In genomic region chr15:59795717-59796116, GRCm38 (mm10) we compare ENCODE assay signal across 9 mouse cellular contexts.
A peak's percentile ranks its signal among the peaks of the same experiment; 100 is the strongest.
DNase-seq lines count a peak whose midpoint lies in the region; ATAC-seq lines count a peak whose summit lies in the region.
"Had no signal": no experiment of that assay in that cellular context is flagged by ENCODE, and none has a peak within 500 bp of the region (broad histone marks: within the 10 kb centered on the region; RNA-seq: fewer than 3 reads in every experiment).

No protein-coding gene starts in this region.

- H3K36me3 ChIP-seq in embryonic facial prominence, embryonic 10.5 days (replicated peaks), result no peaks in the 10 kb centered on the region
- no peaks in the 10 kb centered on the region for H3K36me3 ChIP-seq in forebrain, embryonic 16.5 days (ENCODE audit: control insufficient read depth, insufficient read depth)
- H3K36me3 ChIP-seq: neural tube, embryonic 12.5 days had no signal

- 95% methylated on average over 5 of the region's 5 CpGs for WGBS in embryonic facial prominence, embryonic 10.5 days
- 94% methylated on average over 5 of the region's 5 CpGs for WGBS in forebrain, embryonic 16.5 days

- H3K4me3 ChIP-seq in embryonic facial prominence, embryonic 10.5 days, result no peak overlapping the region
- no peak overlapping the region for H3K4me3 ChIP-seq in forebrain, embryonic 16.5 days (replicated peaks; ENCODE audit: low read length)
- H3K4me3 ChIP-seq: neural tube, embryonic 12.5 days had no signal

- ATAC-seq in common myeloid progenitor, adult 5-6 weeks (replicated peaks; ENCODE audit: low read depth, poor library complexity, severe bottlenecking), result peak; percentile 97
- no peak for ATAC-seq in forebrain, embryonic 16.5 days
- ATAC-seq in erythroblast, adult 5-6 weeks (replicated peaks; ENCODE audit: low FRiP score, poor library complexity, severe bottlenecking), result no peak

- H3K4me2 ChIP-seq in forebrain, embryonic 16.5 days (ENCODE audit: low read length), result no peak overlapping the region
- H3K4me2 ChIP-seq: neural tube, embryonic 12.5 days had no signal

- no peak overlapping the region for H3K27ac ChIP-seq in embryonic facial prominence, embryonic 10.5 days (replicated peaks)
- no peak overlapping the region for H3K27ac ChIP-seq in forebrain, embryonic 16.5 days (ENCODE audit: low read length)
- H3K27ac ChIP-seq: neural tube, embryonic 12.5 days had no signal

- no peaks in the 10 kb centered on the region for H3K27me3 ChIP-seq in embryonic facial prominence, embryonic 10.5 days (replicated peaks; ENCODE audit: low read depth, poor library complexity, severe bottlenecking)
- H3K27me3 ChIP-seq in forebrain, embryonic 16.5 days (replicated peaks; ENCODE audit: control insufficient read depth, insufficient read depth, low read length), result no peaks in the 10 kb centered on the region
- H3K27me3 ChIP-seq: neural tube, embryonic 12.5 days had no signal

- no peak overlapping the region for H3K9ac ChIP-seq in forebrain, embryonic 16.5 days (replicated peaks; ENCODE audit: low read depth, low read length)
- H3K9ac ChIP-seq: neural tube, embryonic 12.5 days had no signal

- no peaks in the 10 kb centered on the region for H3K9me3 ChIP-seq in embryonic facial prominence, embryonic 10.5 days
- no peaks in the 10 kb centered on the region for H3K9me3 ChIP-seq in forebrain, embryonic 16.5 days (ENCODE audit: control insufficient read depth, low read length)
- H3K9me3 ChIP-seq: neural tube, embryonic 12.5 days had no signal

- H3K4me1 ChIP-seq in embryonic facial prominence, embryonic 10.5 days, result no peaks in the 10 kb centered on the region
- H3K4me1 ChIP-seq in forebrain, embryonic 16.5 days (replicated peaks; ENCODE audit: control insufficient read depth, insufficient read depth, low read length), result no peaks in the 10 kb centered on the region
- H3K4me1 ChIP-seq: neural tube, embryonic 12.5 days had no signal

- DNase-seq in A20 (ENCODE audit: low read depth, low spot score), result peak; percentile 74
- peak; percentile 76 for DNase-seq in Muller cell, postnatal 12 days (ENCODE audit: inconsistent ontology term)
- peak; percentile 24 to 28 for DNase-seq in heart, postnatal 36 days
- DNase-seq in right cerebral cortex, postnatal 36 days (ENCODE audit: low spot score in 2 of 2), result peak; percentile 13 to 49
- DNase-seq in embryonic facial prominence, embryonic 10.5 days (ENCODE audit: low spot score), result no peak

- intact Hi-C loops in heart, postnatal 36 days (cut with DNase I), result no loop called here
